Mouse (Mus musculus): ENCODE data around the gene Grin2b. TPM values are rescaled to one million over a fixed set of nuclear protein-coding genes. Genes with fewer than 3 reads are reported as not detected.

Grin2b gene
- total and polyA plus RNA-seq, 3 experiments = not detected

DNA sequence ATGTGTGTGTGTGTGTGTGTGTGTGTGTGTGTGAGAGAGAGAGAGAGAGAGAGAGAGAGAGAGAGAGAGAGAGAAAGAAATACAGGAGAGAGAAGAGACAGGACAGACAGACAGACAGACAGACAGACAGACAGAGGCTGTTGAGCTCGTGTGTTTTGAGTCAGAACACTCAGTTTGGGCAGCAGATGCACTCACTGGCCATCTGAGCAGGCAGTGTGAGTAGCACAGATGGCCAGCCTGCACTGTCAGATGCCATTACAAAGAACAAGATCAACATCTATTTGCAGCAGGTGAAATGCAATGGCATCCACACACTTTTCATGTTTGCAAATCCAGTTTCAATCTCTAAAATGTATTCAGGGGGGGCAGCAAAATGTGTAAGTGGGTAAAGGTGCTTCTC is 120.0 kb downstream of the Grin2b start:
- H3K4me2 ChIP-seq (ENCODE audit: insufficient read depth, low read depth, poor library complexity, severe bottlenecking) = no peak overlapping the region
- DNase-seq (ENCODE audit: extremely low read depth) = no peak
- in situ Hi-C loops (cut with MboI; ENCODE audit: low pct_ligation_motif_present, low pct_unique_long_range_greater_than_20kb, low sequenced_read_pairs) = no loop called here

DNA sequence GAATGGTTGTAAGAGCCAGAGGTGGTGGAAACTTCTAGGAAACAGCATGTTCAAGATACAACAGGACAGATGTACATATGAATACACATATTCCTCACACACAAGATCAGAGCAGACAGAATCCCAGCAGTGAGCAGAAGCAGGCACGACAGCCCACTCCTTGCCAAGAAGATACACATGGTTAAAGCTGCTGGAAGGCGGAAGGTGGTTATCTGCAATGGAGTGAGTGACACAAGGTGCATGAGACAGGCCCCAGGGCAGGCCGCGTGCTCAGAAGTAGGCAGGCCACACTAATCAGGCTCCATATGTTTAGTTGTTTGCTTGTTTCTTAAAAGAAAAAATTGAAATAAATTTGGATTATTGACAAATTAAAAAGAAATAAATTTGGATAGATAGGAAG is 123.0 kb downstream of the Grin2b start:
- DNase-seq (ENCODE audit: extremely low read depth) = no peak
- H3K9me3 ChIP-seq (replicated peaks; ENCODE audit: low read length) = peaks cover 57% of the 10 kb centered on the region

More for the DNA sequence above, 120.0 kb downstream of the Grin2b start:
- Histone ChIP-seq H3K27ac (ENCODE audit: insufficient read depth, low read depth) (no peak overlapping the region), H3K4me1 (ENCODE audit: control insufficient read depth in 1 of 2, insufficient read depth in 2 of 2) (no peaks in the 10 kb centered on the region), H3K9me3 (replicated peaks; ENCODE audit: low read length) (peaks cover 54% of the 10 kb centered on the region), H3K79me2 (replicated peaks; ENCODE audit: control insufficient read depth, extremely low read depth, insufficient read depth, poor library complexity, severe bottlenecking) (no peaks in the 10 kb centered on the region), H3K36me3 (replicated peaks in 1 of 2; ENCODE audit: control insufficient read depth in 1 of 2, insufficient read depth in 1 of 2, low read length in 1 of 2) (no peaks in the 10 kb centered on the region), H3K9ac (ENCODE audit: insufficient read depth, low read depth) (no peak overlapping the region), H3K27me3 (replicated peaks) (no peaks in the 10 kb centered on the region), H3K4me3 (replicated peaks in 1 of 3; ENCODE audit: low read depth in 2 of 3, low read length in 2 of 3, poor library complexity in 1 of 3) (no peak overlapping the region)
- dilution Hi-C loops (cut with MboI; ENCODE audit: extremely low pct_ligation_motif_present, extremely low pct_unique_long_range_greater_than_20kb, low sequenced_read_pairs) = no loop called here
- TF ChIP-seq E2F4 (IDR thresholded peaks at IDR 0.05; ENCODE audit: insufficient replicate concordance, low read depth, low read length) (no peak), EP300 (IDR thresholded peaks at IDR 0.05; ENCODE audit: low read length) (no peak), IRF4 (IDR thresholded peaks at IDR 0.05; ENCODE audit: low read depth, low read length) (no peak), NRF1 (IDR thresholded peaks at IDR 0.05; ENCODE audit: low read depth, low read length) (no peak), KAT2A (IDR thresholded peaks at IDR 0.05; ENCODE audit: insufficient replicate concordance, low read length) (no peak), USF1 (IDR thresholded peaks at IDR 0.05; ENCODE audit: low read depth, low read length) (no peak), POLR2AphosphoS2 (IDR thresholded peaks at IDR 0.05; ENCODE audit: low read depth, low read length) (no peak), RCOR1 (conservative IDR thresholded peaks at IDR 0.05; ENCODE audit: low read depth, low read length) (no peak)

DNA sequence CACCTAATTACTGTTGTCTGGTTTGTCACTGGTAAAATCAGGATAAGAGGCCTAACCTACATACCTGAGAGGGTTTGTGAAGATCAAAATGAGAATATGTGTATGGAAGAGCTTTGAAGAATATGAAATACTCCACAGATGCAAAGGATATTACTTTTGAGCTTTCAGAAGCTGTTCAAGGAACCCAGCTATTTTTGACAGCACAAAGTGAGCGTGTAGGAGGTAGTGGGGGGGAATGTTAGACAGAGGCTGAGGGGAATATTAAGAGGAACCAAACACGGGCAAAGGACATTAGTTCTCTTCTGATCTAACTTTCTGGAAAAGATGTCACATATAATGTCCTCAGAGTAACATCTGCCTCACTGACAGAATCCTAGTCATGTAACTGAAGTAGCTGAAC is 125.2 kb downstream of the Grin2b start:
- H3K4me1 ChIP-seq (ENCODE audit: control insufficient read depth in 1 of 2, insufficient read depth in 2 of 2) = no peaks in the 10 kb centered on the region
- H3K27me3 ChIP-seq (replicated peaks) = no peaks in the 10 kb centered on the region
- in situ Hi-C loops (cut with MboI; ENCODE audit: low pct_ligation_motif_present, low pct_unique_long_range_greater_than_20kb, low sequenced_read_pairs) = no loop called here
- no peak overlapping the region for H3K27ac ChIP-seq (ENCODE audit: insufficient read depth, low read depth)
- no peak overlapping the region for H3K9ac ChIP-seq (ENCODE audit: insufficient read depth, low read depth)
- H3K79me2 ChIP-seq (replicated peaks; ENCODE audit: control insufficient read depth, extremely low read depth, insufficient read depth, poor library complexity, severe bottlenecking) = no peaks in the 10 kb centered on the region
- no peak overlapping the region for H3K4me2 ChIP-seq (ENCODE audit: insufficient read depth, low read depth, poor library complexity, severe bottlenecking)
- H3K36me3 ChIP-seq (replicated peaks in 1 of 2; ENCODE audit: control insufficient read depth in 1 of 2, insufficient read depth in 1 of 2, low read length in 1 of 2) = no peaks in the 10 kb centered on the region
- H3K4me3 ChIP-seq (replicated peaks in 1 of 3; ENCODE audit: low read depth in 2 of 3, low read length in 2 of 3, poor library complexity in 1 of 3) = no peak overlapping the region
- DNase-seq (ENCODE audit: extremely low read depth) = no peak
- no peak for TF ChIP-seq ZKSCAN1 (IDR thresholded peaks at IDR 0.05; ENCODE audit: borderline replicate concordance, low read depth, low read length)
- no peak for TF ChIP-seq ELF1 (IDR thresholded peaks at IDR 0.05; ENCODE audit: low read depth, low read length)
- TF ChIP-seq NRF1 (IDR thresholded peaks at IDR 0.05; ENCODE audit: low read depth, low read length) = no peak
- TF ChIP-seq MEF2A (IDR thresholded peaks at IDR 0.05; ENCODE audit: borderline replicate concordance, low read depth, low read length) = no peak
- TF ChIP-seq RCOR1 (conservative IDR thresholded peaks at IDR 0.05; ENCODE audit: low read depth, low read length) = no peak
- dilution Hi-C loops (cut with MboI; ENCODE audit: extremely low pct_ligation_motif_present, extremely low pct_unique_long_range_greater_than_20kb, low sequenced_read_pairs) = no loop called here
- H3K9me3 ChIP-seq (replicated peaks; ENCODE audit: low read length) = peaks cover 57% of the 10 kb centered on the region

More for the DNA sequence above, 123.0 kb downstream of the Grin2b start:
- no peaks in the 10 kb centered on the region for H3K79me2 ChIP-seq (replicated peaks; ENCODE audit: control insufficient read depth, extremely low read depth, insufficient read depth, poor library complexity, severe bottlenecking)
- H3K4me1 ChIP-seq (ENCODE audit: control insufficient read depth in 1 of 2, insufficient read depth in 2 of 2) = no peaks in the 10 kb centered on the region
- TF ChIP-seq TBP (conservative IDR thresholded peaks at IDR 0.05; ENCODE audit: low read depth, low read length) = no peak
- no peak for TF ChIP-seq PAX5 (IDR thresholded peaks at IDR 0.05; ENCODE audit: low read length)
- no peak for TF ChIP-seq POLR2A (IDR thresholded peaks at IDR 0.05; ENCODE audit: low read depth, low read length)
- no peak for TF ChIP-seq JUND (conservative IDR thresholded peaks at IDR 0.05; ENCODE audit: low read depth, low read length)
- TF ChIP-seq IRF4 (IDR thresholded peaks at IDR 0.05; ENCODE audit: low read depth, low read length) = no peak
- H3K4me2 ChIP-seq (ENCODE audit: insufficient read depth, low read depth, poor library complexity, severe bottlenecking) = no peak overlapping the region
- dilution Hi-C loops (cut with MboI; ENCODE audit: extremely low pct_ligation_motif_present, extremely low pct_unique_long_range_greater_than_20kb, low sequenced_read_pairs) (no loop called here), in situ Hi-C loops (cut with MboI; ENCODE audit: low pct_ligation_motif_present, low pct_unique_long_range_greater_than_20kb, low sequenced_read_pairs) (no loop called here)
- H3K4me3 ChIP-seq (replicated peaks in 1 of 3; ENCODE audit: low read depth in 2 of 3, low read length in 2 of 3, poor library complexity in 1 of 3) = no peak overlapping the region
- no peaks in the 10 kb centered on the region for H3K27me3 ChIP-seq (replicated peaks)
- no peak overlapping the region for H3K27ac ChIP-seq (ENCODE audit: insufficient read depth, low read depth)
- no peaks in the 10 kb centered on the region for H3K36me3 ChIP-seq (replicated peaks in 1 of 2; ENCODE audit: control insufficient read depth in 1 of 2, insufficient read depth in 1 of 2, low read length in 1 of 2)
- no peak overlapping the region for H3K9ac ChIP-seq (ENCODE audit: insufficient read depth, low read depth)
